Mouse (Mus musculus) layer of hippocampus, postnatal 25 days (tissue): ENCODE results near the gene Pepd. TPM values are rescaled to one million over a fixed set of nuclear protein-coding genes. Genes with fewer than 3 reads are reported as not detected.

Source experiments
- DNase-seq, 2 experiments: peaks; one replicate each; pipeline ENCODE4 v3.0.0; 2022; ENCODE audit warnings: mixed read lengths in 2 of 2, low spot score in 1 of 2; ENCODE audit errors: extremely low spot score in 1 of 2
- total RNA-seq, 2 experiments: library from RNA; stranded (reverse); gene quantifications; 2 replicates each; pipeline ENCODE4 v1.2.3; 2021

The Pepd gene
- total RNA-seq, 2 experiments from 2014 or later, result 28.1 to 30.4 TPM

- no peak for DNase-seq
These were observed 138.4 kb downstream of the Pepd start for GRCm38 (mm10) chr7:35050540-35050939.

- DNase-seq, result no peak
These were observed 141.0 kb downstream of the Pepd start for GRCm38 (mm10) chr7:35053161-35053560.

GRCm38 (mm10) chr7:35054286-35054685, 142.1 kb downstream of the Pepd start:
- DNase-seq, result no peak

- DNase-seq, result no peak
These were observed 142.9 kb downstream of the Pepd start for GRCm38 (mm10) chr7:35054977-35055618.

GRCm38 (mm10) chr7:35055619-35056435, 143.6 kb downstream of the Pepd start:
- peak; percentile 38 to 66 for DNase-seq

GRCm38 (mm10) chr7:35056436-35056864, 144.3 kb downstream of the Pepd start, which contains the start of gene Cebpg:
Gene Cebpg, minus strand, starts transcription at chr7:35056573.
- peak; percentile 97 to 98 for DNase-seq

- DNase-seq, result no peak
These were observed 144.8 kb downstream of the Pepd start for GRCm38 (mm10) chr7:35056999-35057398.

- DNase-seq, result no peak
These were observed 145.4 kb downstream of the Pepd start for GRCm38 (mm10) chr7:35057569-35057968.

GRCm38 (mm10) chr7:35058329-35058728, 146.2 kb downstream of the Pepd start:
- no peak for DNase-seq

- DNase-seq, result no peak
These were observed 147.3 kb downstream of the Pepd start for GRCm38 (mm10) chr7:35059467-35059866.

GRCm38 (mm10) chr7:35064286-35065258, 152.4 kb downstream of the Pepd start:
- DNase-seq, result peak in 1 of 2 experiments; percentile 49

GRCm38 (mm10) chr7:35065958-35066357, 153.8 kb downstream of the Pepd start:
- no peak for DNase-seq

GRCm38 (mm10) chr7:35066640-35067212, 154.5 kb downstream of the Pepd start:
- DNase-seq, result no peak

- no peak for DNase-seq
These were observed 164.5 kb downstream of the Pepd start for GRCm38 (mm10) chr7:35076645-35077044.

GRCm38 (mm10) chr7:35080843-35081338, 168.7 kb downstream of the Pepd start:
- no peak for DNase-seq

- DNase-seq, result no peak
These were observed 169.4 kb downstream of the Pepd start for GRCm38 (mm10) chr7:35081406-35082104.

GRCm38 (mm10) chr7:35084565-35085360, 172.6 kb downstream of the Pepd start:
- DNase-seq, result no peak

GRCm38 (mm10) chr7:35086271-35086861, 174.2 kb downstream of the Pepd start:
- peak; percentile 28 to 42 for DNase-seq
